Mouse (Mus musculus): Measurements from ENCODE around the gene Rab4b. TPM values are rescaled to one million over a fixed set of nuclear protein-coding genes. Genes with fewer than 3 reads are reported as not detected.

Gene Rab4b
- polyA plus RNA-seq, 1 experiment from 2014 or later = 72.6 TPM

DNA sequence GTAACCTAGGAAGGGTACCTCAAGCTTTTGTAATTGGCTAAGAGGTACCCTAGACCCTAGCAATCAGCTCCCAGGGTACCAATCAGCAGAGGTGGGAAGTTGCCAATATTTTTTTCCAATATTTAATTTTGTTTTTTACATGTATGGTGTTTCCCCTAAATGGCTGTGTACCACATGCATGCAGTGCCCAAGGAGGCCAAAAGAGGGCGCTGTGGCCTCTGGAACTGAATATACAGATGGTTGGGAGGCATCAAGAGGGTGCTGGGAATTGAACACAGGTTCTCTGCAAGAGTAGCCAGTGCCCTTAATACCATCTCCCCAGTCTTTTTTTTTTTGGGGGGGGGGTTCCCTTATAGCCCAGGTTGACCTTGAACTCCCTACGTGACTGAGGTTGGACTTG lies 47.3 kb downstream of the Rab4b start:
- H3K27me3 ChIP-seq (ENCODE audit: control insufficient read depth, insufficient read depth, low read length) = no peaks in the 10 kb centered on the region
- no peaks in the 10 kb centered on the region for H3K4me1 ChIP-seq (ENCODE audit: control insufficient read depth, insufficient read depth, low read length)
- DNase-seq (ENCODE audit: low spot score) = no peak
- H3K9me3 ChIP-seq (ENCODE audit: control insufficient read depth, low read length) = no peaks in the 10 kb centered on the region
- 65% methylated on average over 2 of the region's 2 CpGs for WGBS
- no peak for ATAC-seq (ENCODE audit: insufficient read depth, low FRiP score, low TSS enrichment)
- H3K9ac ChIP-seq (ENCODE audit: low read length) = no peak overlapping the region
- H3K36me3 ChIP-seq (ENCODE audit: control insufficient read depth, insufficient read depth, low read length) = no peaks in the 10 kb centered on the region
- H3K4me2 ChIP-seq (ENCODE audit: low read depth) = no peak overlapping the region
- no peak overlapping the region for H3K27ac ChIP-seq (ENCODE audit: low read depth, low read length)
- no peak overlapping the region for H3K4me3 ChIP-seq (ENCODE audit: low read depth, low read length)

DNA sequence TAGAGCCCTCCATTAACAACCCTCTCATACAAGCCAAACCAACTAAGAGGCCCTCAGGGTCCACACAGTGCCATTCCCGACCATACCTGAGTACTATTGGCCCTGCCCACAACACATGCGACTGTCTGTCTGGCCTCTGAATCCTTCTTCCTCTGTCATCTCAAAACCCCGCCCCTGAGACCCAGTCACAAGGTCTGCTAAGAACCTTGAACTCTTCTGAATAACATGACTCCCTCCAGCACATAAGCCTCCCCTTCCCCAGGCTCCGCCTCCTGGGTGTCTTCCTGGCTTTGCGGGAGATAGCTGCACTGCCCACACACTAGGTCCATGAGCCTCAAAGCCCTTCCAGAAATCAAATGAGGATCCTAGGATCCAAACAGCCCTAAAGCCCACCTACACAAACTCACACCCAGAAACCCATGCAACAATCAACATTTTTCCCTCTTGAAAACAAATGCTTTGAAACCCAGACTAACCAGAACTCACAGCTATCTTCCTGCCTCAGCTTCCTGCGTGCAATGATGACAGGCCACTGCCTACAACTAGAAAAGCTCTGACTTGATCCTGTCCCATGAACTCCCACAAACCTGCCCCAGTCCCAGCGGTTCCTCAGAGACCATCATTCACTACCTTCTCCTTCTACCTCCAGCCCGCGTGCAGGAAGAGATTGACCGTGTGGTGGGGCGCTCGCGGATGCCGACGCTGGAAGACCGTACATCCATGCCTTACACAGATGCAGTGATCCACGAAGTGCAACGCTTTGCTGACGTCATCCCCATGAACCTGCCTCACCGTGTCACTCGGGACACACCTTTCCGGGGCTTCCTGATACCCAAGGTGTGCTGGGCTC lies 48.0 kb downstream of the Rab4b start:
- no peaks in the 10 kb centered on the region for H3K27me3 ChIP-seq (ENCODE audit: control insufficient read depth, insufficient read depth, low read length)
- no peak overlapping the region for H3K4me2 ChIP-seq (ENCODE audit: low read depth)
- no peaks in the 10 kb centered on the region for H3K4me1 ChIP-seq (ENCODE audit: control insufficient read depth, insufficient read depth, low read length)
- no peaks in the 10 kb centered on the region for H3K9me3 ChIP-seq (ENCODE audit: control insufficient read depth, low read length)
- DNase-seq (ENCODE audit: low spot score) (no peak), ATAC-seq (ENCODE audit: insufficient read depth, low FRiP score, low TSS enrichment) (no peak)
- no peak overlapping the region for H3K4me3 ChIP-seq (ENCODE audit: low read depth, low read length)
- no peak overlapping the region for H3K27ac ChIP-seq (ENCODE audit: low read depth, low read length)
- WGBS = 87% methylated on average over 22 of the region's 22 CpGs
- no peaks in the 10 kb centered on the region for H3K36me3 ChIP-seq (ENCODE audit: control insufficient read depth, insufficient read depth, low read length)
- no peak overlapping the region for H3K9ac ChIP-seq (ENCODE audit: low read length)

- no peaks in the 10 kb centered on the region for H3K4me1 ChIP-seq (ENCODE audit: control insufficient read depth, insufficient read depth, low read length)
- H3K4me3 ChIP-seq (ENCODE audit: low read depth, low read length) = no peak overlapping the region
- H3K27ac ChIP-seq (ENCODE audit: low read depth, low read length) = no peak overlapping the region
- no peak overlapping the region for H3K4me2 ChIP-seq (ENCODE audit: low read depth)
- WGBS = 92% methylated on average over 12 of the region's 12 CpGs
- no peak overlapping the region for H3K9ac ChIP-seq (ENCODE audit: low read length)
- H3K9me3 ChIP-seq (ENCODE audit: control insufficient read depth, low read length) = no peaks in the 10 kb centered on the region
- ATAC-seq (ENCODE audit: insufficient read depth, low FRiP score, low TSS enrichment) = no peak
- no peaks in the 10 kb centered on the region for H3K36me3 ChIP-seq (ENCODE audit: control insufficient read depth, insufficient read depth, low read length)
- DNase-seq (ENCODE audit: low spot score) = no peak
- H3K27me3 ChIP-seq (ENCODE audit: control insufficient read depth, insufficient read depth, low read length) = no peaks in the 10 kb centered on the region
Measured at GRCm38 (mm10) chr7:27129811-27130210, 48.9 kb downstream of the Rab4b start.

- Histone ChIP-seq H3K36me3 (ENCODE audit: control insufficient read depth, insufficient read depth, low read length) (no peaks in the 10 kb centered on the region), H3K9ac (ENCODE audit: low read length) (no peak overlapping the region), H3K27ac (ENCODE audit: low read depth, low read length) (no peak overlapping the region), H3K9me3 (ENCODE audit: control insufficient read depth, low read length) (no peaks in the 10 kb centered on the region), H3K4me1 (ENCODE audit: control insufficient read depth, insufficient read depth, low read length) (no peaks in the 10 kb centered on the region), H3K4me2 (ENCODE audit: low read depth) (no peak overlapping the region), H3K27me3 (ENCODE audit: control insufficient read depth, insufficient read depth, low read length) (no peaks in the 10 kb centered on the region), H3K4me3 (ENCODE audit: low read depth, low read length) (no peak overlapping the region)
- no peak for DNase-seq (ENCODE audit: low spot score)
- no peak for ATAC-seq (ENCODE audit: insufficient read depth, low FRiP score, low TSS enrichment)
- 93% methylated on average over 13 of the region's 13 CpGs for WGBS
Measured at GRCm38 (mm10) chr7:27128946-27129345, 49.8 kb downstream of the Rab4b start.

GRCm38 (mm10) chr7:27128162-27128561 lies 50.5 kb downstream of the Rab4b start:
- ATAC-seq (ENCODE audit: insufficient read depth, low FRiP score, low TSS enrichment) (no peak), DNase-seq (ENCODE audit: low spot score) (peak; percentile 20)
- no peak overlapping the region for H3K4me3 ChIP-seq (ENCODE audit: low read depth, low read length)
- WGBS = 65% methylated on average over 3 of the region's 3 CpGs
- no peak overlapping the region for H3K27ac ChIP-seq (ENCODE audit: low read depth, low read length)
- H3K9me3 ChIP-seq (ENCODE audit: control insufficient read depth, low read length) = no peaks in the 10 kb centered on the region
- no peaks in the 10 kb centered on the region for H3K27me3 ChIP-seq (ENCODE audit: control insufficient read depth, insufficient read depth, low read length)
- no peak overlapping the region for H3K9ac ChIP-seq (ENCODE audit: low read length)
- H3K36me3 ChIP-seq (ENCODE audit: control insufficient read depth, insufficient read depth, low read length) = no peaks in the 10 kb centered on the region
- no peak overlapping the region for H3K4me2 ChIP-seq (ENCODE audit: low read depth)
- H3K4me1 ChIP-seq (ENCODE audit: control insufficient read depth, insufficient read depth, low read length) = no peaks in the 10 kb centered on the region

DNA sequence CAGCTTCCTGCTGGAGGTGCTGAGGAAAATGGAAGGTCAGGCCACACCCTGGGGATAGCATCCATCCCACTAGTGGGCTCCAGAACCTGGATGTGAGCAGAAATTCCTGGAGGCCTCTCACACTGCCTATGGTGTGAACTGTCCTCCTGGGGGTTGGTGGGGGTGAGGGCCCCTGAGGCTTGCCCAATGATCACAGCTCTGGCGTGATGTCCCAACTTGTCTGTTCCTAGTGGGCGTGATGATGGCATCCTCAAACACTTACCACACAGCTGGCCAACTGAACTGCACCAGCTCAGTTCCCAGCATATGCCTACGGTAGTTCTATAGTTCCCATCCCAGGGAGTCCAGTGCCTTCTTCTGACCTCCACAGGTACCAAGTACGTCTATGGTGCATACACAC lies 53.7 kb downstream of the Rab4b start:
- 81% methylated on average over 4 of the region's 4 CpGs for WGBS
- no peak for ATAC-seq (ENCODE audit: insufficient read depth, low FRiP score, low TSS enrichment)
- H3K4me3 ChIP-seq (ENCODE audit: low read depth, low read length) = no peak overlapping the region

DNA sequence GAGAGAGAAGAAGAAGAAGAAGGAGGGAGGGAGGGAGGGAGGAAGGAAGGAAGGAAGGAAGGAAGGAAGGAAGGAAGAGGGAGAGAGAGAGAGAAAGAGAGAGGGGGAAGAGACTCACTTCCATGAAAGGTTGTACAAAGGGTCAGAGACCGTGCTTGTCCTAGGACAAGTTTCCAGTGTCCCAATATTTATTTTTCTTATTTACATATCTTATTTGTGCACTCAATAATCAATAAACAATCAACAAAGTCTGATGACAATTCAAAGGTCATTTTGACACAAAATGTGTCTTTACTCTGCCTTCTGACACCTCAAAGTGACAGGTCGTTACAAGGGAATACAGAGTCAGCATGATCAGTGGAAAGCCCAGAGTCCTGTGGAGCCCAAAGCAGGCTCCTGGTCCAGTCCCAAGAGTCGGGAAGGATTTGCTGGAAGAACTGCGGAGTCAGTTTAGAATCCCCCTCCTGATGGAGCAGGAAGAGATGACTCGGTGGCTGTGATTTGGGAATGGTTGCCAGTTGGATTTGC lies 54.3 kb downstream of the Rab4b start:
- 79% methylated on average over 5 of the region's 5 CpGs for WGBS
- Histone ChIP-seq H3K27me3 (ENCODE audit: control insufficient read depth, insufficient read depth, low read length) (no peaks in the 10 kb centered on the region), H3K36me3 (ENCODE audit: control insufficient read depth, insufficient read depth, low read length) (no peaks in the 10 kb centered on the region), H3K9me3 (ENCODE audit: control insufficient read depth, low read length) (no peaks in the 10 kb centered on the region), H3K4me2 (ENCODE audit: low read depth) (no peak overlapping the region), H3K4me3 (ENCODE audit: low read depth, low read length) (no peak overlapping the region), H3K9ac (ENCODE audit: low read length) (no peak overlapping the region), H3K4me1 (ENCODE audit: control insufficient read depth, insufficient read depth, low read length) (no peaks in the 10 kb centered on the region), H3K27ac (ENCODE audit: low read depth, low read length) (no peak overlapping the region)
- ATAC-seq (ENCODE audit: insufficient read depth, low FRiP score, low TSS enrichment) = no peak
- no peak for DNase-seq (ENCODE audit: low spot score)

More for the DNA sequence above, 53.7 kb downstream of the Rab4b start:
- Histone ChIP-seq H3K9me3 (ENCODE audit: control insufficient read depth, low read length) (no peaks in the 10 kb centered on the region), H3K4me1 (ENCODE audit: control insufficient read depth, insufficient read depth, low read length) (no peaks in the 10 kb centered on the region), H3K27me3 (ENCODE audit: control insufficient read depth, insufficient read depth, low read length) (no peaks in the 10 kb centered on the region), H3K27ac (ENCODE audit: low read depth, low read length) (no peak overlapping the region), H3K36me3 (ENCODE audit: control insufficient read depth, insufficient read depth, low read length) (no peaks in the 10 kb centered on the region), H3K4me2 (ENCODE audit: low read depth) (no peak overlapping the region), H3K9ac (ENCODE audit: low read length) (no peak overlapping the region)
- no peak for DNase-seq (ENCODE audit: low spot score)

GRCm38 (mm10) chr7:27119676-27120075 lies 59.0 kb downstream of the Rab4b start, which contains the start of gene Cyp2f2:
TSS of gene Cyp2f2 (plus strand) at chr7:27119909.
- no peak within 1 kb of the TSS for H3K27ac ChIP-seq (ENCODE audit: low read depth, low read length)
- ATAC-seq (ENCODE audit: insufficient read depth, low FRiP score, low TSS enrichment) (no peak), DNase-seq (ENCODE audit: low spot score) (no peak)
- no peak within 1 kb of the TSS for H3K9ac ChIP-seq (ENCODE audit: low read length)
- H3K4me2 ChIP-seq (ENCODE audit: low read depth) = no peak within 1 kb of the TSS
- H3K36me3 ChIP-seq (ENCODE audit: control insufficient read depth, insufficient read depth, low read length) = no peaks in the 10 kb centered on the region
- H3K4me1 ChIP-seq (ENCODE audit: control insufficient read depth, insufficient read depth, low read length) = no peaks in the 10 kb centered on the region
- no peak within 1 kb of the TSS for H3K4me3 ChIP-seq (ENCODE audit: low read depth, low read length)
- H3K9me3 ChIP-seq (ENCODE audit: control insufficient read depth, low read length) = no peaks in the 10 kb centered on the region
- H3K27me3 ChIP-seq (ENCODE audit: control insufficient read depth, insufficient read depth, low read length) = no peaks in the 10 kb centered on the region
